ENCODE assay signal across 20 mouse cellular contexts in the genomic region with DNA sequence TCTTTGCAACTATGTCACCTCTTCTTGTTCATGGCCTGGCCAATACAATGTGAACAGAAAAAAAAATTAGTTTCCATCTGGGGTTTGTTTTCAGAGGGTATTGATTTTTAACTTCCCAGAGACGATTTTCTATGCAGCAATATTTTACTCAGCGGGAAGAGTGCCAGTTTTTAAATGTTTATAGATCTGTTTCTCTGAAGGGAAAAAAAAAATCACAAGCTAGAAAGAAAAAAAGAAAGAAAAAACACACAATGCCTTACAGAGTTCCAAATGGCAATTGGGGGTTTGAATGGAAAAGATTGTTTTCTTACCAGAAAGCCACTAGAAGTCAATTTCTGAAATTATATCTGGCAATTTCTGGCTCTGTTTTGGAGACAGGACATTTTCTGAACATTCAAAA. TPM values are rescaled to one million over a fixed set of nuclear protein-coding genes. Genes with fewer than 3 reads are reported as not detected.
"Had no signal": no experiment of that assay in that cellular context is flagged by ENCODE, and none has a peak within 500 bp of the region (broad histone marks: within the 10 kb centered on the region; RNA-seq: fewer than 3 reads in every experiment).

No protein-coding gene starts in this region.

- H3K27ac ChIP-seq: kidney, postnatal 0 days; layer of hippocampus, adult 2 months; liver, embryonic 13.5 days; midbrain, embryonic 10.5 days; midbrain, embryonic 13.5 days; neural tube, embryonic 13.5 days; stomach, postnatal 0 days had no signal

- H3K27me3 ChIP-seq: liver, embryonic 13.5 days; midbrain, embryonic 13.5 days; neural tube, embryonic 13.5 days had no signal

- H3K4me3 ChIP-seq: layer of hippocampus, adult 2 months; liver, embryonic 13.5 days; megakaryocyte, embryonic 14.5 days; midbrain, embryonic 10.5 days; midbrain, embryonic 13.5 days; myocyte; neural tube, embryonic 13.5 days had no signal

- DNase-seq: kidney, adult 2 months; kidney, postnatal 25 days; layer of hippocampus, adult 9-11 months; liver, embryonic 13.5 days; lung, adult 2 months; lung, postnatal 10 days; lung, postnatal 36 days; retina, postnatal 1 day; thymus, adult 2 months; thymus, postnatal 14 days had no signal

- H3K4me2 ChIP-seq: liver, embryonic 13.5 days; midbrain, embryonic 13.5 days; neural tube, embryonic 13.5 days had no signal

- H3K9ac ChIP-seq: liver, embryonic 13.5 days; midbrain, embryonic 13.5 days; neural tube, embryonic 13.5 days had no signal

- H3K4me1 ChIP-seq: liver, embryonic 13.5 days; megakaryocyte, embryonic 14.5 days; midbrain, embryonic 10.5 days; midbrain, embryonic 13.5 days; neural tube, embryonic 13.5 days had no signal

- H3K9me3 ChIP-seq: liver, embryonic 13.5 days; midbrain, embryonic 10.5 days; midbrain, embryonic 13.5 days; neural tube, embryonic 13.5 days had no signal

- H3K36me3 ChIP-seq: liver, embryonic 13.5 days; midbrain, embryonic 10.5 days; midbrain, embryonic 13.5 days; neural tube, embryonic 13.5 days had no signal

- ATAC-seq: intestine, postnatal 0 days; midbrain, embryonic 13.5 days; midbrain, embryonic 16.5 days had no signal

RNA-seq across cellular contexts. Expression of gene Nxnl2, which starts 43.9 kb away (rescaled TPM):
- polyA plus RNA-seq: liver, embryonic 13.5 days; myocyte had no signal
